Mouse (Mus musculus): ENCODE measurements around the gene Cldn10.

Cldn10 gene

DNA sequence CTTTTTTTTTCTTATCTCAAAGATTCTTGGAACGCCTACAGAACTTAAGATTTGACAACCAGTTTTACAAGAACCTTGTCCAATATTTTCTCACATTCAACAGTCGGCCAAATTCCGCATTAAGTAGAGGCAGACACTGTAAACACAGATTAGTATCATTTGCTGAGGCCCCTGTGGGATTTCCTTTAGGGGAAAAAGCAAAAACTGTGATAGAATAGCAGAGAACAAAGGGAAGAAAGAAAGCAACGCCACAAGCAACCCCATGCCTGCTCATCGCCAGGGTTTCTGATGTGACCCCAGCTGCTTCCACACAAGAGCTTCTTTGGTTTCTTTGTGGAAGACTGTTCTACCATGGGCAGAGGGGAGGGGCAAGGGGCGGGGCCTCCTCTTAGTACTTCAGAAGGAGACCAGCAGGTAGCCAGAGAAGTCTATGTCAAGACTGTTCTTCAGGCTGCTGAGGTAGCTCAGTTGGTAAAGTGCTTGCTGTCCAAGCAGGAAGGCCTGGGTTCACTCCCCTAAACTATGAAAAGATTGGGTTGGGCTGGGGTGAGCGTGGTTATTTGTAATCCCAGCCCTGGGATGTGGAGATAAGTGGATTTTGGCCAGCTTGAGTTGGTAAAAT is 39.7 kb downstream of the Cldn10 start:
- no peak for DNase-seq (ENCODE audit: low read depth)

DNA sequence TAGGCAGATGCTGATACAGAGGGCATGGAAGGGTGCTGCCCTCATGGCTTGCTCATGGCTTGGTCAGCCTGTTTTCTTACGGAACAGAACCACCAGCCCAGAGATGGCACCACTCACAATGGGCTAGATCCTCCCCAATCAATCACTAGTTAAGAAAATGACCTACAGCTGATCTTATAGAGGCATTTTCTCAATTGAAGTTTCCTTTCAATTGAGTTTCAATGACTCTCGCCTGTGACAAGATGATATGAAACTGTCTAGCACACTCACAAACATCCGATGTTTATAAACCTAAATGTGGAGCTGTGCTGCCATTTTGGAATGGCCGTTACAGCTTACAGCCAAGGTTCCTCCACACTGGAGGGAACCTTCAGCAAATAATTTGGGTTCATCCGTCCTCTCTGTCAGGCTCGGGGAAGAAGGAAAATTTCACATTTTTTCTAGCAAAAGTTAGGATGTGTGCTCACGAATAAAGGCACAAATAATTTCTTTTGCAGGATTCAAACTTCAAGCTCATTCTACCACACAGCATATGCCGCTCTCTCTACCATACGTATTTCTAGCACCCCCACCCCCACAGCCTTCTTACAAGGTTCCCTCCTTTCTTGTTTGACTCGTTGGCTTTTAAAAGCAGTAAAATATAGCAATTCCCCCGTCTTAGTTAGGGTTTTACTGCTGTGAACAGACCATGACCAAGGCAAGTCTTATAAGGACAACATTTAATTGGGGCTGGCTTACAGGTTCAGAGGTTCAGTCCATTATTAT is 41.8 kb downstream of the Cldn10 start:
- no peak for DNase-seq (ENCODE audit: low read depth)

DNA sequence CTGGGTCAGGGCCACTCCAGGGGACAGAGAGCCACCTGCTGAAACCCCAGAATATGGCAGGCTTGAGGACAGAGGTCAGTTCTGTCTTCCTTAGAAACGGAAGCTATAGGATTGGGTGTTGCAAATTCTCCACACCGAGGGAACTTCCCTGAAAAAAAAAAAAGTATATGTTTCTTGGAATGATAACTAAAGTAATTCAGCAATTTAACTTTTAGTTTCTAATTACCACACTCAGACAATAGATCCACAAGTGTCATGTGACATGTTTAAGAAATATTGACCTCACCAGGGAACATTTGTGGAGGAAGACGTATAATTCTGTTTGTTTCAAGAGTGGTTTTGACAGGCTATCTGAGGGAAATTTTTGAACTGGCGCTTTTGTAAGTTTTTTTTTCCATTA is 43.9 kb downstream of the Cldn10 start:
- no peak for DNase-seq (ENCODE audit: low read depth)

DNA sequence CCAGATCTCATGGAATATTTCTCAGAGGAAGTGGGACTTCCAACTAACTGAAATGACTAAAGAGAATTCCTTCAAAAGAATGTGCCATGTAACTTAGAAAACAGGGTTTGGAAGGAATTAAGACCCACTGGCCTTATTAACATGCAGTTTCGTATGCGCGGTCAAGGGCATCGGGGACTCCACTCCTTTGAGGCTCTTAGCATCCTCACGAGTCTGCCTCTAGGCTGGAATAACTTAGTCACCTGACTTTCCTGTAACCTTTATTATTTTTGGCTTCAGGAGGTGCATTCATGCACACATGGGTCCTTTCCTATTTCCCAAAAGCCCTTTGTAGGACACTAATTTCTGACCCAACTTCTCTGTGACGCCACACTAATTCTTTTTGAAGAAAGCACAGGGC is 45.5 kb downstream of the Cldn10 start:
- DNase-seq (ENCODE audit: low read depth): no peak

DNA sequence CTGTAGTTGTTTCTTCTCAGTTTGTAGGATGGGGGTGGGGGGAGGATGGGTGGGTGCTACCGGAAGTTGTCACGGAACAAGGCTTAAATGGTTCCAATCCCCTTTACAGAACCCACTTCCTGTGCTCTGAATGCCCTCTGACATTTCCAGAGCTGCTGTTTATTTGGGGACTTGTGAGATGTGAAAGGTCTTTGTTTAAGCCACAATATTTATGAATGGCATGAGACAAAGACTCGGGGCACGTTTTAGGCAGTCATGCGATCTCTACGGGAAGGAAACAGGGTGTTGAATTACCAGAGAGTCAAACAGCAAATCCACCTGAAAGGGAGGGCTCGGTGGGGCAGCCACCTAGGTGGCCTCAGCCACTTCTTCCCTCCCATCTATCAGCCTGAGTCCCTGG is 46.6 kb downstream of the Cldn10 start:
- no peak for DNase-seq (ENCODE audit: low read depth)

DNA sequence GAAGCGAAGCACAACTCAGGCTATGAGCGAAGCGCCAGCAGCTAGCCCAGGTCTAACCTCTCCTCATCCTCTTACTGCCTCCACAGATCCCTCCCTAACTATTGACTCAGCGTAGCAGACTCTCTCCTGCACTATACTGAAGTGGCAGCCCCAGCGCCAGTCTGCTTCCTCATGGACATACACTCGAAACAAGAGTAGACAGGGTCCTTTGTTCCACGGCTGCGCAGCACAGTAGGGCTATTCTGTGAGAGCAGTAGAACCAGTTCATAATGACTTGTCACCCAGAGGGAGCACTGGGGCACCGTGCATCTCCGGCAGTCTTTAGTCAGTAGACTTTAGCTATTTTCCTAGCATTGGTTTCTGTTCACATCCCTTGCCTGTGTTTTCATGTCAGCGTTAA is 48.4 kb downstream of the Cldn10 start:
- DNase-seq (ENCODE audit: low read depth): no peak

DNA sequence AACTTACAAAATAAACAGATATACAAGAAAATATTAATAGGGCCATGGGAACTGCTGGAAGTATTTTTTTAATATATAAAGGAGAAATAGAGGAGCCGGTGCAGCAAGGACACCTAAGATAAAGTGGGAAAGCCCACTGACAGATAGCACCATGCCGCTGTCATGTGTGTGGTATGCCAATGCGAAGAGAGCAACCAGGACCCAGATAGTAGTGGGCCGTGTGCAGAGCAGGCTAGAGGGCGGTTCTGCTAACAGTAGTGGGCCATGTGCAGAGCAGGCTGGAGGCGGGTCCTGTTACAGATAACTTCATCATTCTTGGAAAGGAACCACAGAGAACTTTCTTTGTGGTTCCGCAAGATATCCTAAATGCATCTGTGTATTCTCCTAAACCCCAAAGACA is 49.0 kb downstream of the Cldn10 start:
- DNase-seq (ENCODE audit: low read depth): no peak

DNA sequence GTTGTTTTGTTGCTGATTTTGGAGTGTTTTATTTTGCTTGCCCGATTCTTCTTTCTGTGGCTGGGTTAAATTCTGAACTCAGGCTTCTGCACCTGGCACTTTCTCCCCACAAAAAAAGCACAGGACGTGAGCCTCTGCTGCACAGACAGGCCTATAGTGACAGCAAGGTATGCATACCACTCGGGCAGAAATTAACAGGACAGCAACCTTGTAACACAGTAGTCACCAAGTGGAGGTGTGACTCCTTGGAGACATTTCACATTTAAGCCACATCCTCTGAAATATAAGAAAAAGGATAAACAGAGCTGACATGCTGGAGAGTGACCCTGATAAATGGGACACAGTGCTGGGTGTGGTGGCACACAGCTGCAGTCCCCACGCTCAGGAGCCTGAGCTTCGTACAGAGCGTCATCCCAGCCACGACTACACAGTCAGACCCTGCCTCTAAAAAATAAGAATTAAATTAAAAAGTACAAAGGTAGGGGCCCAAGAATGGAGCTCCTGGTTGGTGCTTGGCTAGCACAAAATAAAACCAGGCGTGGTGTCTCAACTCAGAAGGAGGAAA is 50.9 kb downstream of the Cldn10 start:
- no peak for DNase-seq (ENCODE audit: low read depth)

DNA sequence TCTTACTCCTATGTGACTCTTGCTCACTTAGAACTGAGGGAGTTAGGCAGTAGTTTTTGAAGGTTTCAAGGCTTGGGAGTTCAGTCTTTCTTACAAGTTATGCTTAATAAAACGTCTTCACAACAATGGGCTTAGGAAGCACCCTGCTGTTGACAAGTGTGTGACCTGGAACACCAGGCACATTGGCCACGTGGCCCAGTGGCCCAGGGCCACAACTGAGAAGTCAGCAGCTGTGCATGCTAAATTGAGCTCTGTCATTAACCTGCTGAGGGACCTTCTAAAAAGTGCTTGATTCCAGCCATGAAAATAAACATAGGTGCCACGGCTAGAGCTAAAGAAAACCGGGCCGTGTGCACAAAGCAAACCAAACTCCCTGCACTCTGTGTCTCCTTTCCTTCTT is 51.7 kb downstream of the Cldn10 start:
- no peak for DNase-seq (ENCODE audit: low read depth)

DNA sequence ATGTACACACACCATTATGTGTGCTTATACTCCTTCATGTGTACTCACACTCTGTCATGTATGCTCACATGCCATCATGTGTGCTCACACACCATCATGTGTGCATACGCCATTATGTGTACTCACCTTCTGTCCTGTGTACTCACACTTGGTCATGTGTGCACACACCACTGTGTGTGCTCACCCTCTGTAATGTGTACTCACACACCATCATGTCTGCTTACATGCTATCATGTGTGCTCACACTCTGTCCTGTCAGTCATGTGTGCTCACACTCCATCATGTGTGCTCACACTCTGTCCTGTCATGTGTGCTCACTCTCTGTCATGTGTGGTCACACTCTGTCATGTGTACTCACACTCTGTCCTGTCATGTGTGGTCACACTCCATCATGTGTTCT is 52.3 kb downstream of the Cldn10 start:
- no peak for DNase-seq (ENCODE audit: low read depth)

DNA sequence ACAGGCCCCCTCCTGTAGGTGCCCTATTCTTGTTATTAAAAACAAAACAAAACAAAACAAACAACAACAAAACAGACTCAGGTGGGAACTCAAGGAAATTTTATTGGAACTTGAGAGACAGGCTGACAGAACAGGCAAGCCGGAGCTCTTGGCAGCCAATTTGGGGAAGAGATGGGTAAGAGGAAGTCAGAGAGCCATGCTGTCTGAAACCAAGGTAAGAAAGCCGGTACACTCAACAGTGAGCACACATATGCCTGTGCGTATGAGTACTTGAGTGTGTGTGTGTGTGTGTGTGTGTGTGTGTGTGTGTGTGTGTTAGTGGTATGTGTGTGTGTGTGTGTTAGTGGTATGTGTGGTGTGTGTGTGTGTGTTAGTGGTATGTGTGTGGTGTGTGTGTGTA is 54.6 kb downstream of the Cldn10 start:
- no peak for DNase-seq (ENCODE audit: low read depth)

DNA sequence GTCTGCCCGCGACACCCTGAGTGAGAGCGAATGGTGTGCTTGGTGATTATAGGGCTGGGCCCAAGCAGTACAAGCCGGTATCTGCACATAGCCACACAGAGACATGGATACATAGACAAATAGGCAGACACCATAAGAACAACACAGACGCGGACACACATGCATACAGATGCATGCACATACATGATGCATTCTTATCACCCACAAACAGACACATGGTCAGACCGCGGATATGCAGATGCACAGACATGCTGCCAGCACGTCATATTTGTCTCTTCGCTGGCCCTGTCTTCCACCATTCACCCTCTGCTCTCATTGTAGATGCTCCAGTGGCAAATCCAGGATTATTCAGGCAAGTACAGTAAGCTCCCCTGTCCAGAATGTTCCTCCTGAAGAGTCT is 59.1 kb downstream of the Cldn10 start:
- no peak for DNase-seq (ENCODE audit: low read depth)

DNA sequence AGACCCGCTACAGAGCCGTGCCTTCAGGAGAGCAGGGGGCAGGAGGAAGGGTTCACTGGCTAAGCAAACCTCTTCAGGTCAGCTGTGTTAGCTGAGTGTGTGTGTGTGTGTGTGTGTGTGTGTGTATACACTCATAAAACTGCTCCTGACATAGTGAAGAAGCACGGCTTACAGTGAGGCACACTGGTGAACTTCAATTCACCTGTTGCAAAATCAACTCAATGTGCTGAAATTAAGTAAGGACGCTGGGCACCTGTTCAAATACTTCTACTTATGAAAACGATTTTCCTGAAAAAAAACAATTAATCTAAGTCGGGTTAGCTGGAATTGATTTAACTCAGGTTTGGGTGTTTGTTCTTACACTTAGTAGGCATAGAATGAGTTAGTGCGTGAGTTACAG is 60.5 kb downstream of the Cldn10 start:
- no peak for DNase-seq (ENCODE audit: low read depth)

DNA sequence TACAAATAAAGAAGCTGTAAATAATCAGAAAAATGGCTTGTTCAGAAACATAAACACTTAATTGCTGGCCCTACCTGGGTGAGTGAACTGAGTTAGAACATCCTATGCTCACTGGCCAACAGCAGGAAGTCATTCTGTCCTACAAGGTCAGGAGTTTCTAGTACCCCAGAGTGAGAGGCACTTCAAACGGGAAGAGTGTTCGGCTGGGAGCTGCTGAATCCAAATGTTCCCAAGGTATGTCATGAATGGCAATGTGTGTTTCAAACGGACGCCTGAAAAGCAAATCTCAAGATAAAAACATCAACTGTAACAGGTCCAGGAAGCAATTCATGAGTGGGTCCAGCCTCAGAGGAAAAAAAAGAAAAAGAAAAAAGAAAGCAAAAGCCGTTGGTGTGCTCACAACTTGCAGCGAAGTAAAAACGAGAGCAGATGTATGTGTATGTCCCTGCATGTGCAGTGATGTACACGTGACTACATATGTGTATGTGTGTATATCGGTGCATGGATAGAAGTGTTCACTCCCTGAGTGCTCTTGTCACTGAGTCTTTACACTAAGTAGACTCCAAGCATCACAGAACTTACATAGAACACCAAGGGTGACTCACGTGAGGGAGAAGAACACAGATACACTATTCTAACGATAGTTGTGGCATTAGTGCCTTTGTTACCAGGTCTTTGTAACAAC is 62.4 kb downstream of the Cldn10 start:
- no peak for DNase-seq (ENCODE audit: low read depth)

DNA sequence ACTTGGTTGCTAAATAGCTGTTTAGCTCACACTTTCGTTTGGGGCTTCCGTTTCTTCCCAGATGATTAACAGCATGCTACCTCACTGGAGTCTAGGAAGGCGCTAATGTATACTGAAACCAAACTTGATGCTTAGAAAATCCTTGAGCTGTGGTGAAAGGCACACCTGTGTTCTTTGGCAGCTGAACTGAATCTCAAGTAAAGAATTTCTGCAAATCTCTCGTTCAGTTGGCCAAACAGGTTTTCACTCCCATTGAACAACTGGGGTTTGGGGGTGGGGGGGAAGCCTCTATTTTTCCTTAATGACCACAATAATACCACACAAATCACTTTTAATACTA is 63.0 kb downstream of the Cldn10 start:
- no peak for DNase-seq (ENCODE audit: low read depth)

DNA sequence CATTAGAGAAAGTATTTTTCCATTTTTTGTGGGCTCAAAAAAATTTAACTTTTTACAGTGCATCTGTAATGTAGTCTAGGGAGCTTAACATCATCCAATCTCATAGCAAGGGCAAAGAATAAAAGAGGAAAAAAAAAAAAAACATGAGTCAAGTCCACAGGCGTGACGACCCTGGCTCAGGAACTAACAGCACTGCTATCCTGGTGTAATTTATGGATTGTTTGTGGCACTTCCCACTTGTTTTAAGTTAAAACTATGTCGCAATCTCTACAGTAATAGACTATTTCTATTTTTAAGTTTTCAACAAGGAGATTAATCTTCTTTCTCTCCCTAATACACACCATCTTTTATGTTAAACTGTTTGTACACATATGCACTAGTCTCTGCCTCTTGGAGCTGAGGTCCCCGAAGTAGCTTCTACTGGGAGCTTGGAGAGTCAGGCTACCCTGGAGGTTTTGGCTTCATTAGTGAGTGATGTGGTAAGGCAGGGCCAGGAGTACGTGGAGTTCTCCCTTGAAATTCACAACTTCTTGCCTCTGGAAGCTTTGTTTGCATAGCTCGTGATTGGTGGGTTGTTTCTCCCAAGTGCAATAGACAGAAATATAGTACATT is 63.9 kb downstream of the Cldn10 start:
- DNase-seq (ENCODE audit: low read depth): no peak

DNA sequence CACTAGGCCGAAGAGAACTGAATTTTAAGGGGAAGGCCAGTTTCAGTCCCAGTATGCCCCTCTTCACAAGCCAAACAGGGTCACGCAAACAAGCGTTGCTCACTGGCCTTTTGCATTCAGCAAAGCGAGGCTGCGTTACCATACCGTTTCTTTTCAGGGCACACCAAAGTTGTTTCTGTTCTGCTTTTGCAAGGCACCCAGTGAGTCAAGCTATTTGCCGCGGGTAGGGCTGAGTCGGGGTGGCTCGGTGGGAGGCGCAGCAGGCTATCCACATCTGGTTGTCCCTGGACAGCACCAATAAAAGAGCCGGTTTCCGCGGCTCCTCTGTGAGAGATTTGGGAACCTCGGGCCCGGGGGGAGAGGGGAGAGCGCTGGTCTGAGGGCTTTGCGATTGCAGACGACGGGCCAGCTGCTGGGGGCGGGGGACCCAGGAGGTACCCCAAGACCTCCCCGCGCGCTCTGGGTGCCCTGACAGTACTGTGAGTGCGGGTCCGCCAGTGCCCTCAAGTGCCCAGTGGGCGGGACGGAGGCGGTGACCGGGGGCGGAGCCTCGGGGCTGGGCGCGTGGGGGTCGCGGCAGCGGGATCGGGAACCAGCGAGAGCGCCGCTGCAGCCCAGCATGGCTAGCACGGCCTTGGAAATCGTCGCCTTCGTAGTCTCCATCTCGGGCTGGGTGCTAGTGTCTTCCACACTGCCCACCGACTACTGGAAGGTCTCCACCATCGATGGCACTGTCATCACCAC is 66.8 kb downstream of the Cldn10 start:
- no peak for DNase-seq (ENCODE audit: low read depth)

DNA sequence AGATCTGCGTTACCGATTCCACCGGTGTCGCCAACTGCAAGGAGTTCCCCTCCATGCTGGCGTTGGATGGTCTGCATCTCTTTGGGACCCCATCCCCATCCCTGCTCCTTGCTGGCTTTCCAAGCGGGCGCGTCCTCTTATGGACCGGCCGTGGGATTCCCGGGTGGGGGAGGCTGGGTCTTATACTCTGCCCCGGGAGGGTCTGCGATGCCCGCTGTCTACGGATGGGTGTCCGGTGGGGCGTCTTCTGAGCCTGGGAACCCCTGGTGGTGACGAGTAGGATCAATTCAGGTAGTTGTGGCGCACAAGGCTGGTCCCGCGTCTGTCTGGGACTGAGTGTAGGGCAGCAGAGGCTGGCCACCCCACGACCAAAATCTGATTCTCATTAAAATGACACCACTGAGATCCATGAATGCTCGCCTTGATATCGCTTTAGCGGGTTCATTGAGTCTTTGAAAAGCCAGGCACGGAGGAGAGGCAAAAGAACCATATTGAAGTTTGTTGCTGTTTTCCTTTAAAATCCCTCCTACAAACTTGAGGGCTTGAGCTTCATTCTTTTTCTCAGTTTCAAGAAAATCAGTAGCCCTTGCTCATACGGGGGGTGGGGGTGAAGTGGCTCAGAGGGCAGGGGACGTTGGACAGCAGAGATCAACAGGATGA is 67.6 kb downstream of the Cldn10 start:
- no peak for DNase-seq (ENCODE audit: low read depth)

DNA sequence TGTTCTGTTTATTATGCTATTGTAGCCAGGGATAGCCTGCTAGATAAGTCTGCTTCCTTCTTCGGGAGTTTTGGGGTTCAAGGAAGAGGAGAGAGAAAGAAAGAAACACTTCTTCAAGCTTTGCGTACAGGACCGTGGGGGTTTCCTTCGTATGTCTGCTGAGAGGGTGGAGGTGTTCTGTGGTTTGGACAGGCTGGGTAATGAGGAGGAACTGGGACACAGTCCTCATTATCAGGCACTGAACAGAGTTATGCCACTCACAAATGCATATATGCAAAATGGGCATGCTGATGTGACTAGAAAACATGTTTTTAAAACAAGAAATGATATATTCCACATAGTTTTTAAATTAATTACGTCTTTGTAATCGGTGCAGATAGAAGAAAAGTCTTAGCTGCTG is 68.9 kb downstream of the Cldn10 start:
- no peak for DNase-seq (ENCODE audit: low read depth)

DNA sequence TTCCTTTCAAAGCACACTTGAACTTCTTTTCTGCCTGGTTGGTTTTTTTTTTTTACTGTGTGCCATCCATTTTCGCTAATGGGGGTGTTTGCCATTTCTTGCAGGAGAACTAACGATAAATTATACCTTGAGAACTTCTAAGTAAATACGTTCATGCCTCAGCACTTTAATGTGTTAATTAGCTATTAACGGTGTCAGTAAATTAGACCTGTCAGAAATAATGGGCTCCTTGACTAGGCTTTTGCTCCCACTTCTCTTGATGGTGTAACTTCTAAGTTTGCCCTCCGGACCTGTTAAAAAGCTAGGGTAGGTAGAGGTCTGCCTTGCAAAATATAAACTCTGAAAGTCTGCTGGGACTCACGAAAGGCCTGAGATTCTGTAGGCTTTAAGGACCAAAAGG is 70.6 kb downstream of the Cldn10 start:
- no peak for DNase-seq (ENCODE audit: low read depth)

DNA sequence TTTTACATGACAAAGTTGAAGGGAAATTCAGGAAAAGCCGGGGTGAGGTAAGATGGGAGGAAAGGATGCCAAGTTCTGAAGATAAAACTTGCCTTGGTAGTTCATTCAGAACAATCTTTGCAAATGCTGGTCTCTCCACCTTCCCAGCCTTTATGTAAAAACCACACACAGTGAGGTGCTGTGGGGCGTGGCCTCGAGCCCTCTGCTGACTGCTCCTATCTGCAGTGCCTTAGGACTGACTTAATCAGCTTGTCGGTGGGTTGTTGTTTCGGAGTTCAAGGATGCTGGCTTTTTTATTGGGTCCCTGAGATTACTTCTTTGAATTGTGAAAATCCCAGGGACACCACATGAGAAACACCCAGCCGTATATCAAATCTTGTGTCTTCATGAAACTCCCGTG is 74.5 kb downstream of the Cldn10 start:
- DNase-seq (ENCODE audit: low read depth): no peak

DNA sequence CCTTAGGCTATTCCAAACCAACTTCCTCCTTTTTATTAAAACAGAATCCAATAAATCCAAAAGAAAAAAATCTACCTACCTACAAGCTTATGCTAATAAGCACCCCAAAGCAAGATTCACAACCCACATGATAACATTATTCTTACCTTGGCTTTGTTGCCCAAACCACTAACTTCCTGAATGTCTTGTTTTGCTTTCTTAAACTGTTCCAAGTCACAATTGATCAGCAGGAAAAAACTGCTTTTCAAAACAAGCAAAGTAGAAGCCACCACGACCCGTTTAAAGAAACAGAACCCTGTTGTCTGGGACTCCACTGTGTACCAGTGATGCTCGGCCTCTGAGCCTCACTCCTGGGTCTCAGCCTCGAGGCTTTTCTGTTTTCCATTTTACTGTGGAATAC is 77.2 kb downstream of the Cldn10 start:
- no peak for DNase-seq (ENCODE audit: low read depth)

All from fibroblast of lung, adult 2 months (primary cell).